Mouse (Mus musculus) cerebellum, adult 18-20 months (tissue): ENCODE results near the gene Gm5294.

Source experiments
- DNase-seq, 2 experiments: peaks; one replicate each; pipeline ENCODE4 v3.0.0; 2021

Gm5294 gene

DNA sequence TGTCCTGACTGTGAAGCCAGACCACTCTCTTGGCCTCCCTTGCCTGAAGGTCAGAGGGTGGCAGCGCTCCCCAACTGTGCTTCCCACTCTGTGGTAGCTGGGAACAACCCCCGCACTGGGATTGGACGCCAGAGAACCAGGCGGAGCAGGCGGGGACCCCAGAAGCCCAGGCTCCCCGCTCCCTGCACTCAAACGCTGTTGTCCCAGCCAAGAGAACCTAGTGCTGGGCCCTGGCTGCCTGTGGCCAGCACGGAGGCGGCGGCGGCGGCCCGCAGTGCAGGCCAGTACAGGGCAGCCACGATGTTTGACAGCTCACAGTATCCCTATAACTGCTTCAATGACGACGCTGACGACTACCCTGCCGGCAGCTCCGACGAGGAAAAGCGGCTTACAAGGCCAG is at the start of gene Gm5294:
TSS of gene Gm5294 (plus strand) at position 301 of the 400 bp plus-strand sequence.
- no peak for DNase-seq

DNA sequence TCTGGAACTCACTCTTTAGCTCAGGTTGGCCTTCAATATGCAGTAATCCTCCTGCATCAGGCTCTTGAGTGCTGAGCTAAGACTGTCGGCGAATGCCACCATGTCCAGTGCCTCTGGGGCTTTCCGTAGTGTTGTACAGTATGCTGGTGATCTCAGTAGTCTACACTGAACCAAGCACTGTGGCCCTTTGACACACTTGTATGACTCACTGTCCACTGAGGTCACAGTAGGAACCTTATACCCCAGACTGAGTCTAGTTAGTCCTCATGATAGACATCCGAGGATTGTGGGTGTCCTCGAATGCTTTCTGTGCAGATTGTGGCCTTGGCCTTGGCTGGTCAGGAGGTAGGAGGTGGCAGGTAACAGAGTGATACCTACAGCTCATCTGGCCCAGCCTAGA is 44.8 kb upstream of the Gm5294 start:
- no peak for DNase-seq

DNA sequence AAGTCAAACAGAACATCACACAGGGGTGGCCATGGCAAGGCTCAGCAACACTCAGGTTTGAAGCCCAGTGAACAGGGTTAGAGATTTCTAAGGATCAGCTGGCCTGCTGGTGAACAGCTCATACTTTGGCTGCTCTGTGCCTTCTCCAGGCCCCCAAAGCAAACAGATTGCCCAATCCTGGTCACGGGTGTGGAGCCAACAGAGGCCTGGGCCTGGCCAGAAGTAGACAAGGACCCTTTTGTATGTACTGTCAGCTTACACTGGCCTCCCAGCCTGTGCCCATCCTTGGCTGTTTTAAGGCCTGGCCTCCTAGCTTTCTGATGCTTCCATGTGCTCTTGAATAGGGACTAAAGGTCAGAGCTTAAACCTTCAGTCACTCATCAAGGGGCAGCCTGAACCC is 43.5 kb upstream of the Gm5294 start:
- DNase-seq, result peak; percentile 9 to 31

DNA sequence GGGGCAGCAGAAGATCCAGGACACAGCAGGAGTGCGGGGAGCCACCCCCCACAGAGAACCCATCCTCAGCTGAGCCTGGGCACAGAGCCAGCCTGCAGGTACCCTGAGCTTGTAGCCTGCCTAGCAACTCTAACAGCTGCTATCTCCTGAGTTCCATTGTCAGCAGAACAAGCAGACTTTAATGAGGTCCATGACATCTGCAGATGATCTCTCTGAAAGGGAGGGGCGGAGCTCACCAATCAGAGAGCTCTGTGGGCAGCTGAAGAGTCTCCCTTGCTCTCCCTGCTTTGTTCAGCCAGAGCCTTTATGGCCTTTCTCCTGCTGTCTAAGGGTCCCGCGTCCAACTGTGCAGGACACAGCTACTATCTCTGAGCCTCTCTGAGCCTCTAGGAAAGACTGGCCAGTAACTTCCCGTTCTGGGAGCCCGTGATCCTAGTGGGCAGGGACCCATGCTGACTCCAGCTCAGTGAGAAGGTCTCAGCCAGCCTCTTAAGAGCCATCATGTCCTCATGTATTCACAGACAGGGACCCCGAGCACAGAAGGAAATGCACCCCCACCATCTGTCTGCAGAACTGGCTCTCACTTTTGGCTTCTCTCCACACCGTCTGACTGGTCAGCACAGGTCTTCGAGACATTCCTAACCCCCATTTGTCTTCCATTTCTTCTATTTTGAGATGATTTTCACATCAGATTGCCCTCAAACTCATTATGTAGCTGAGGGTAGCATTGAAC is 41.0 kb upstream of the Gm5294 start:
- peak; percentile 27 to 35 for DNase-seq

DNA sequence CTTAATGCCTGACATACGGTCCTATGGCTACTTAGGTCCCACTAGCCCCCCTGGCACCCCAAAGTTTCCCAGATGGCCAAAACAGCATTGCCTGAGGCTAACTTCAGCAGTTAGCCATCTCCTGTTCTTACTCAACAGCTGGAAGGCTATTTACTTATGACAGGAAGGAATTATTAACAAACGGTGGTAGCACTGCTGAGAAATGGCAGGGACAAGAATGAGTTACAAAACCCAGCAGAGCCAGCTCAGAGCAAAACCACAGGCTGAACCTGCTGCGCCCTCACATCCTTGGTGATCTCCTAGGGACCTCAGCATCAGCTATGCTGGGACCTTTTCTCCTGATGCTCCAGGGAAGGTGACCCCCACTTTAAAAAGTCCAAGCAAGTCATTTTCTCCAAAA is 40.2 kb upstream of the Gm5294 start:
- no peak for DNase-seq

DNA sequence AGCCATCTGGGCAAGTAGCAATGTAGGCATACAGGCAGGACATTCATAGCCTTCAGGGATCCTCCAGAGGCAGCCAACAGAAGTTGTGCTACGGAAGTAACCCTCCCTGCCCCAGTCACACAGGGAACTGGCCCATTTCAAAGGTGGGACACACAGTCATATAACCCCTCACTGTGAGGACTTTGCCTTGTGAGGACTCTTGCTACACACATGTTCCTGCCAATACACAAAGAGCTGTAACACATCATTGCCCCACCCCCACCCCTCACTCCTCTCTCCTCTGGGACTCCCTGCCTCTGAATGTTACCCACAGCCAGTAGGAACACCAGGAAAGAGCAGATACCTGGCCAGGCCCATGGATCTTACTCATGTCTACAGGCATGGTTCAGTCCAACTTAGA is 37.2 kb upstream of the Gm5294 start:
- no peak for DNase-seq

DNA sequence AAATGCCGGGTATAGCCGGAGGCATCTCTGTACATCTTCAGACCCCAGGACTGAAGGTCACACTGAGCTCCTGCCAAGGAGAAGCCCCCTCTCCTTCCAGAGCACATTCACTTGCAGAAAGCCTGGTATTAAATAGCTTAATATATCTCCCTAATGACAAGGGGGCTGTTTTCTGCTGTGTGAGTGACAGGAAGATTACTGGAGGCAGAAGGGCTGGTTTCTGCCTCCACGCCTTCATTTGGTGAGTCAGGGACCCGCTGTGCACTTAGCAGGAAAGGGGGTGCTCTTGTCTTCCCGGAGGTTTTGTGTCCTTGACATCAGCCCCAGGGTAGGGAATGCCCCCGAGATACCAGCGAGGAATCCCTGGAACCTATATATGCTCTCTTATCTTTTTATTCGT is 36.7 kb upstream of the Gm5294 start:
- no peak for DNase-seq

DNA sequence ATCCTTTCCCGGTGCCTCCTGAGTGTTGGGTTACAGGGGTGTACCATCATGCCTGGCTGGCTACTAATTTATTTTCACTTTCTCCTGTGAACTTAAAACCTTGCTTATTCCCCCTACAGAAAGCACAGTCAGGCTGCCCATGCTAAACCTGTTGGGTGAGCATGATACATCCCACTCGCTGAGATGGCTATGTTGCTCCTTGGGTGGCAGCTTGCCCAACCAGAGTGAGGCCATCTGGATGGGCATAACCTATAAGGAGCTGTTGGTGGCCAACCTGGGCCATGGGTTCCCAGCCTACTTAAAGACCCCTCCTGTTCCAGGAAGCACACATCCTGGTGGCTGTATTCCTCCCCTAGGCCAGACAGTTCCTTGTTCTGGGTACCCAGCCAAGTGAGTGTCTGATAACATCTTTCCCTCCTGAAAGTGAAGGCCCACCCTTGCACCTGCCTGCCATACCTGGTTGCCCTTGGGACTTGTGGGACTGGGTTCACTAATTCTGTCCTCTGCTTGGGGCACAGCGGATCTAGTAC is 33.8 kb upstream of the Gm5294 start:
- no peak for DNase-seq

DNA sequence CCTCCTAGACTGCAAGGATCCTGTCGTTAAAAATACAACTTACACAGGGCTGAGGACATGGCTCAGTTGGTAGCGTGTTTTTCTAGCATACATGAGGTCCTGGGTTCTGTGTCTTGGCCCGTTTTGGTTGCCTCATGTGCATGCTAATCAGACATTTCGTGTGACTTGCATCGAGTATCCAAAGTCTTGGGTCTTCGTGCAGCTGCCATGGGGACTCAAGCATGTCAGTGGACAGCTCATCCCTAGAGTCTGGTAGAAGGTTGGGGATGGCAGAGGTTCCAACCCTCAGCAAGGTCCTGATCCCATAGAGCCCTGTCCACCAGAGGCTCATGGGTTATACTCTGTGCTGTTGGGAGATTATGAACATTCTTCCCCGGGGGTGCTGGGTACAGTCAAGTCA is 32.2 kb upstream of the Gm5294 start:
- DNase-seq, result no peak

DNA sequence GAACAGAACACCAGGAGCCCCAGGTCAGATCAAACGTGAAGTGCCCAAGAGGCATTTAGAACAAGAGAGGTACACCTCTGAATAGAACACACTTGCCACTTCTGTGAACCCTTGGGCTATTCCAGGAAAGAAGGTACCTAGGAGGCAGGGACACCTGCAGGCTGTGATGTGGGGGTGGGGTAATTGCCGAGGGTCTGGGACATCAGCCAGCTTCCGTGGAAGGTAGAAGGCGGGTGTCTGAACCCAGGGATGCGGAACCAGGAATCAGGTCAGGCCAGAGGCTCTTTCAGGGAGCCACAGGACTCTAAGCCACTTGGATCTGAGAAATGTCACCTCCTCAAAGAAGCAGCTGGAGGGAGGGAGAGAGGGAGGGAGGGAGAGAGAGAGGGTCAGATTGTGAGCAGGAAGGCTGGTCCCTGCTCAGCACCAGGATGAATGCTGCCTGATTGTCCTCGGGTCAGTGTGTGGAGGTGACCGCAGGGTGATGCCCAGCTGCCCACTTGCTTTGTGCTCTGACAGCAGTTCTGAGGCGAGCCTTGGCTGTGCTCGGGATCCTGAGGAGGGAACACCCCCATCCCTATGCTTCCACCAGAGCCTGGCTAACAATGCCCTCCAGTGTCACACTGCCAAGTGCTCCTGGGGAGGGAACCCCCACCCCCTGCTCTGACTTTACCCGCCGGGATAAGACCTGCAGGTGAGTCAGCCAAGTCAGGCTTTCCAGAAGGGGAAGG is 31.2 kb upstream of the Gm5294 start:
- no peak for DNase-seq

DNA sequence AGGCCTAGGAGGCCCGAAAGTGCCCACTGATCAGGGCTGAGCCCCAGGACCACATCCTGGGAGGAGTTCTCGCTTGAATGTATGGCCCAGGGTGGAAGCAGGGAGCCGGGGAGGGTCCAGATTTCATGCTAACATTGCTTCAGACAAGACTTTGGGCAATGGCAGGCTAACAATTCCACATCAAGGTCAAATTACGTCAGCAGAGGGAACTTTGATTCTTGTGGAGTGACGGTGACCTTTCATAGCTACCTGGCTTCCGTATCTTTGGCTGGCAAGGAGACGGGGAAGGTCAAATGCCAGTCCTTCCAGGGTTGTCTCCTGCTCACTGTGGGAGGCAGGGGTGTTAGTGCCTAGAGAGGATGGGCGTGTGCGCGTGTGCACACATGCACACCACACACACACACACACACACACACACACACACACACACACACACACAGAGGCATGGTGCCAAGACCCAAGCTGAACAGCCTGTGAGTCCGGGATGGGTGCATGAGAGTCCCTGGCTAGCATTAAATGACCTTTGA is 28.9 kb upstream of the Gm5294 start:
- DNase-seq, result no peak

DNA sequence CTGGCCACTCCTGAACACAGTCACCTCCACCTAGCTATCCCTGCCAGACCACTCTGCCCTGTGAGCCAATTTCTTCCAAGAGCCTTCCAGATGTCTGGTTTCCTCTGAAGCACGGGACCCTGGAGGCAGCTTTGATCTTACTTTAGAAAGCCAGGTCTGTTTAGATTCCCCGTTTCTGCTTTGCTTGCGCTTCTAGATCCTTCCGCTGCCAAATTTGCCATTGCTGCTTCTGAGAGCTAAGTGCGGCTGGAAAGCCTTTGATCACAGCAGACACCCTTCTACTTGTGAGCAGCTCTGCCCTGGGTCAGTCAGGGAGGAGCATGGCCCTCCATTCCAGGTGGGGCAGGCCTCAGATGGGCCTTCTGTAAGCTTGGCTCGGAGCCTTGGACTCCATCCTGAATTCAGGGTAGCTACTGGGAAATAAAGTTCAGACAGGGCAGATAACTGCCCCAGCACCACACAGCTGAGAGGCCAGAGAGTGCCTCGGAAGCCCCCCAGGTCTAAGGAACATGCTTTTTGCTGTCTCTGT is 18.2 kb upstream of the Gm5294 start:
- DNase-seq, result no peak

DNA sequence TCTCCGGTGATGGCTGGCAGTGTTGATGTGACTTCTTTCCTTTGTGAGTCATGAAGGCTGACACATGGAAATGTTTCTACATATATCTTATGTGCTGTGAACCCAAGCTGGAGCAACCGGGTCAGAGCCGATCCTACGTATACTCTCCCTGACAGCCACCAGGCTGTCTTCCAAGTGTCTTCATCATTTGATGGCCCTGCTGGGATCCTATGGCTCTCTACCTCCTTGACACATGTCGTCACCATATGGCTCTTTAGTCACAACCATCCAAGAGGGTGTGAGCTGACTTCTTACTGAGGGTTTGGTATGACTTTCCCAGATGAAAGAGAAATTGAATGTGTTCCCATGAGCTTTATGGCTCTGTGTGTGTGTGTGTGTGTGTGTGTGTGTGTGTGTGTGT is 15.6 kb upstream of the Gm5294 start:
- DNase-seq, result peak; percentile 9 to 23

DNA sequence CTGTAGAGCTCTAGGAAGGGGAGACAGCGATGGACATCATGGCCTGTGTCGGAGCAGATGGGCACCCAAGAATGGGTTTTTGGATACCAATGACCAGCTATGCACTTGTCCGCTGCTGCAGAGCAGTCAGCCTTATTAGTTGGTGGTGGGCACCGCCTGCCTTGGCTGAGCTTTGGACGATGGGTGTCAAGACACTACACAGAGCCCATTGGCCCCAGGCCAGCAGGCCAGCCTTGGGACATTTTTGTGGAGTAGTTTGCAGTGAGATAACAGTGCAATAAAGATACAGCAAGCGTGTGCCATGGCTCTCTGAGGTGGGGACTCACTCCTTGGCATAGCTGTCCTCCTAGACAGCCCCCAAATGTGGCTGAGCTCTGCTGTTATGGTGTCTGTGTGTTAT is 10.1 kb upstream of the Gm5294 start:
- no peak for DNase-seq

DNA sequence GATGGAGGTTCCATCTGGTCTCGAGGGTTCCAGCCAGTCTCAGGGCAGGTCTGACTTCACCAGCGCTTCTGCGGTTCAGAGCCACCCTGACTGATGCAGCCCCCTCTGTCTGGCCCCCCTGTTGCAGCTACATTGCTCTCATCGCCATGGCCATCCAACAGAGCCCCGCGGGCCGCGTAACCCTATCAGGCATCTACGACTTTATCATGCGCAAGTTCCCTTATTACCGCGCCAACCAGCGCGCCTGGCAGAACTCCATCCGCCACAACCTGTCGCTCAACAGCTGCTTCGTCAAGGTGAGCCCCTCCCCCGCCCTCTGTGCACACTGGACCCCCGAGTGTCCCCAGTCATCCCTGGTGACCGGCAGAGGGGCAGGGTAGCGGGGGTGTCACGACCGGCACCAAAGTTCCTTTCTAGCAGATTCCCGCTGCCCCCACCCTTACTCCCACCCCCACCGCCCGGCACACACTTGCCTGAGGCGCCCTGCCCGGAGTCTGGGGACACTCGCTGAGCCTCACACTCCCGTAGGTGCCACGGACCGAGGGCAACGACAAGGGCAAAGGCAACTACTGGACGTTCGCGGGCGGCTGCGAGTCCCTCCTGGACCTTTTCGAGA is 945 bp downstream of the Gm5294 start:
- DNase-seq, result no peak

DNA sequence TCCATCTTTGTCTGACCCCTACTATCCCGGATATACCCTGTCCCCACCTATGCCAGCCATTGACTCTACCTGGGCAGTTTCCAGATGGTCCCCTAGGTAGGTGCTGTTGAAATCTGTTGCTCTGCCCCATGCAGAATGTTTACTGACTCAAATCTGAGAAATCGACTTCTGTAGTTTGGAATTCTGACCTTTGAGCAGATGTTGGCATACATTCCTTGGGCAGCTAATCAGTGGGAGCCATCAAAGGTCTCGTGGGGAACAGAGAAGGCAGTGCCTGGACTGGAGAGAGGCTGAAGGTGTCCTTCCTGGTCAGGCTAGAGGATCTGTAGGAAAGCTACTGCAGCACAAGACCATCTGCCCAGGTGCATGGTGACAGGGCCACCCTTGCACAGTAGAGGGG is 5.2 kb downstream of the Gm5294 start:
- DNase-seq, result no peak

DNA sequence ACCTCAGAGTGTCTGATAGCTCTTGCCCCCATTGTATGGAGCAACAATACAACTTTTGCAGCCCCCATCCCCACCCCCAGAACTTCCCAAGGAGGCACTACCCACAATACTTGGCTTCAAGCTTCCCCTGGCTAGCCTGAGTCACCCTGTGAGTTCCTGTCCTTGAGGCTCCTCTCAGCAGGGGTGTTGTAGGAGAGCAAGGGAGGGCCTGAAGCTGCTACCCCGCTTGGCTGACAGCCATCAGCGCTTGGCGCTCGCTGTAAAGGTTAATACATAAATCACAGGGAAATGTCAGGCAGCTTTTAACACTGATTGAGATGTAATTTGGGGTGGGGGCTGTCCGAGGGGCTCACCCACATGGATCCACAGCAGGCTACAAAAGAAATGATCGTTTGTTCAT is 13.5 kb downstream of the Gm5294 start:
- DNase-seq, result no peak

DNA sequence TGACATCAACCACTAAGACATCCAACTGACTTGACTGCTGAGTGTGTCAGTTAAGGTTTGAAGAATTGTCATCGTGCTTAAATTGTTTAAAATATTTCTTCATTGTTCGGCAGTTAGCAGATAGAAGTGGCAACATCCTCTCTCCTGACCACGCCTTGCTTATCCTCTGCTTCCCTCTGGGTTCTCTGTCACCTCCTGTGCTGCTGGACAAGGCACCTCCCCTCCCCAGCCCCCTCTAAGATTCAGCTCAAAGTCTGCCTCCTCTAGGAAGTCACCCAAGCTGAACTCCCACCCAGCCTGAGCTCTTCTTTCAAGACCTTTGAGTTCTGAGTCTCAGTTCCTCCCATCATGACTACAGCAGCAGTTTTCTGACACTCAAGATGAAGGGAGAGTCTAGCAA is 15.0 kb downstream of the Gm5294 start:
- no peak for DNase-seq

DNA sequence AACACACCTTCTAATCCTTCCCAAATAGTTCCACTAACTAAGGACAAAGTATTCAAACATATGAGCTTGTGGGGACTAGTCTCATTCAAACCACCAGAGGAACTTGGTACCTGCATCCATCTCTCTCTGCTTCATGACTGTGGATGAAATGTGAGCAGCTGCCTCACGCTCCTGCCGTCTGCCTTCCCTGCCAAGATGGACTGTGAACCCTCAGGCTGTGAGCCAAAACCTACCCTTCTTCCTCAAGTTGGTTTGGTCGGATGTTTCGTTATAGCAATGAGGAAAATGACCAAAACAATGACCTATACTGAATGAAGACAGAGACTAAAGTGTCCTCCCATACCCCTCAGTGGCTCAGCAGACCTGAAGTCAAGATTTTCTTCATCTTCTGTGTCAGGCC is 21.1 kb downstream of the Gm5294 start:
- DNase-seq, result no peak

DNA sequence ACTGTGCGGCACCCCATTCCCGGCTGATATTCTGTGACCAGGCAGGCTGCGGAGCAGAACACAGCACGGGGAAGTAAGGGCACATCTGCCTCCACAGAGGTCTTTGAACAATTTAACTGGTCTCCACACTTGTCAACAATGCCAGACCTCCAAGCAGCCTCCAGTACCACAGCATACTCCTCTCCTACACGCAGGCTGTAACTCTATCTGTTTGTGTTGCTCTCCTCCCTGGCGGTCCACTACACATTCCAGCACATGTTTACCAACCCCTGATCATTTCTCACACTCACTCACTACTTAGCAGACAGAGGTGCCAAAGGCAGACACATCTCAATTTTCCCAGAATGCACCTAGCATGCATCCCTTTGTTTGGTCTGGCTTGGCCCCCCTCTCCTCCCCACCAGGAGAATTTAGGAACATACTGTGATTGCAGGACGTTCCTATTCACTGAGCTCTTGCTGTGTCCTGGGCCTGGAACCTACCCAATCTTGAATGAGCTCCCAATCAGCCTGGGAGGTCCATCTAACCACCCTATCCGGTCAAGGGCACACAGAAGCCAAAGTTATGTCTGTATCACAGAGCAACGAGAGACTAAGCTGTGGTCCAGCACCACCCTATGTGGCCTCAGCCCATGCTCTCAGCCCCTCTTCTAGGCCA is 23.4 kb downstream of the Gm5294 start:
- DNase-seq, result no peak

DNA sequence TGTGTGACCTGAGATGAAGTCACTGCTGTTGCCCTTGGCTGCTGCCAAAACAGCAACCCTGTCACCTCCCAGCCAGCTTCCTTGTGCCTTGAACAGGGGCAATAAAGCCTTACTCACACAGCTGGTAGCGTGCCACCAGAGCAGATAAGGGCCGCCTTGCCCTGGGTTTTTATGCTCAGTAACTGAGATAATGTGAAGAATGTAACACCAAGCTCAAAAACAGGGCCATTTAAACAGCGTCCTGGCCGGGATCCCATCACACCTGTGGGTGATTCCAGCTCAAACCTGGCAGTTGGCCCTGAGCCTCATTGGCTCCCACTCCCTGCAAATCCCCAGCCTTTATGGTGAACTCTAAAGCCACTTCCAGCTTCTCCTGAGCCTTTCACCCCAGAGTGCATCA is 26.6 kb downstream of the Gm5294 start:
- DNase-seq, result no peak

DNA sequence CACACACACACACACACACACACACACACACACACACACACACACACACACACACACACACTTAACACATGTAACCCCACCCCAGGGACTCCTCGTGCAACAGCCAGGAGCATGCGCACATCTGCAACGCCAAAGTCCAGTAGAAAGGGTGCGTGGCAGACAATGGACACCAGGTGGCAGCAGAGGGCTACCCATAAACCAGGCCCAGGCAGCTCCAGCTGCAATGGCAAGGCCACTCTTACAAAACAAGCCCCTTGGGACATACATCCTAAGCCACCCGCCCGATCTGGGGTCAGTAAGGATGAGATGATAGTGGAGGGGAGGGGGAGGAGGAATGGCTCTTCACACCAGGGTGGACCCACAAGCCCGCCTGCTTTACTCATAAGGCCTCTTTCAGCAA is 28.2 kb downstream of the Gm5294 start:
- peak; percentile 81 to 93 for DNase-seq
